Mouse (Mus musculus): Measurements from ENCODE around the gene Telo2.

GRCm38 (mm10) chr17:25082887-25083286 lies 32.9 kb downstream of the Telo2 start:
- TF ChIP-seq EP300 (IDR thresholded peaks at IDR 0.05; ENCODE audit: low read length), result no peak
- TF ChIP-seq SIN3A (IDR thresholded peaks at IDR 0.05; ENCODE audit: low read length), result no peak
- no peak for TF ChIP-seq BHLHE40 (IDR thresholded peaks at IDR 0.05; ENCODE audit: low read depth, low read length)
- no peak for TF ChIP-seq CTCF (conservative IDR thresholded peaks at IDR 0.05 in 1 of 2, IDR thresholded peaks at IDR 0.05 in 1 of 2; ENCODE audit: low read depth in 2 of 2, low read length in 2 of 2)
- TF ChIP-seq TCF12 (IDR thresholded peaks at IDR 0.05; ENCODE audit: low read depth, low read length), result no peak
- TF ChIP-seq MEF2A (IDR thresholded peaks at IDR 0.05; ENCODE audit: borderline replicate concordance, low read depth, low read length), result no peak
- TF ChIP-seq POLR2A (IDR thresholded peaks at IDR 0.05; ENCODE audit: low read depth, low read length), result no peak
- TF ChIP-seq ETS1 (conservative IDR thresholded peaks at IDR 0.05; ENCODE audit: low read depth, low read length), result no peak
- TF ChIP-seq UBTF (IDR thresholded peaks at IDR 0.05; ENCODE audit: low read depth, low read length), result no peak

All from CH12.LX (cell line).